Mouse (Mus musculus): ENCODE measurements around the gene Podxl2.

DNA sequence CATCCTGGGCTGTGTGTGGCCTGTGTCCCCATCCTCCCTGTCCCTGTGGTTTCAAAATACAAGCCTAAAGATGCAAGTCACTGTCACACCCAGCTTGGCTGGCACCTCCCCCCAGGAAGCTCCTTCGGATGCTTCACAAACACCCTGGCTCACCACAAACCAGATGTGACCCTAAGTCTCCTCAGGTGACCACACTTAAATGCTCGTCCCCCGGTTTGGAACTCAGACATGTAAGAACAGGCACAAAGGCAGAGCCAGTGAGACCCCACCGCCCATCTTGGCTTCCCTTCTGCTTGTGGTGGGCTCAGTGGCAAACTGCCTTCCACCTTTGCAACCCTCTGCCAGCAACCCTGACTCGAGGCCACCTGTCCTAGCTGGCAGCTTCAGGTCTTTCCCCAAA lies 39.8 kb downstream of the Podxl2 start:
- TF ChIP-seq POLR2A (IDR thresholded peaks at IDR 0.05; ENCODE audit: low read depth, low read length) (no peak), CTCF (conservative IDR thresholded peaks at IDR 0.05; ENCODE audit: insufficient read depth, insufficient read length, low read depth, low read length) (no peak)

Measured in kidney, adult 2 months (tissue).